Mouse (Mus musculus): ENCODE measurements at regions not wholly inside any gene's neighbourhood (a gene's known extent, or its start where the extent isn't known, plus 50 kb on each side); places are given as distances from the start of the nearest gene placed in this dataset.

DNA sequence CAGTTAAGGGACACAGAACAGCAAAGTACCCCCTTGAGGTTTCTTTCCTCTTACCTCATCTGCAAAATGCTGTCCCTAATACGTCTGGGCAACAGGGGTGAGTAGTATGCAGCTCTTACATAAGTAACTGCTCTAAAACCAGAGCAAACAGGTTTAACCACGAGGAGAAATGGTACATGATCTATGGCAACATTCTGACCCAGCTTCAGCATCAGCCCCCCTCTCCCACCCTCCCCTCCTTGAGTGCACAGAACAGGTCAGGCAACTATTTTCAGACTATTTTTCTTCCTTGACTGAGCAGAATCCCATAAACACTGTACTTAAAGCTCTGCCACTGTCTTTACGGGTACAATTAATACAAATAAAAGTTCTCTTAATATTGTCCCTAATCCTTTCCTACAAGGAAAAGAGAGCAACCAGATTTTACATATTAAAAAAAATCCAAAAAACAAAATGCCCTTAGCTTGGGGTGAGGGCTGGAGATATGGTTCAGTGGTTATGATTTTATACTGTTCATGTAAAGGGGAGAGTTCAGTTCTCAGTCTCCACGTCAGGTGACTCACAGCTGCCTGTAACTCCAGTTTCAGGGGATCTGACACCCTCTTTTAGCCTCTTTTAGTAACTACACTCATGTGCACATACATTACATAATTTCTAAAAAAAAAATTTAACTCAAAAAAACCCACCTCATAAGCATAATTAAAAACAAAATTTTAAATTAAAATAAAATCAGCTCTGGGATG lies 69.1 kb upstream of the Spdye4c start:
- no peak for TF ChIP-seq EP300 (IDR thresholded peaks at IDR 0.05; ENCODE audit: low read depth)
- no peak for TF ChIP-seq CTCF (IDR thresholded peaks at IDR 0.05; ENCODE audit: low read depth)
- Histone ChIP-seq H3K4me1 (ENCODE audit: insufficient read depth) (no peaks in the 10 kb centered on the region), H3K9me3 (ENCODE audit: low read length) (no peaks in the 10 kb centered on the region), H3K27me3 (ENCODE audit: insufficient read depth, low read length) (no peaks in the 10 kb centered on the region), H3K27ac (ENCODE audit: low read depth) (no peak overlapping the region), H3K4me2 (ENCODE audit: low read depth, low read length) (no peak overlapping the region), H3K4me3 (ENCODE audit: low read depth, low read length) (no peak overlapping the region), H3K36me3 (replicated peaks; ENCODE audit: insufficient read depth, low read length) (no peaks in the 10 kb centered on the region), H3K9ac (replicated peaks) (no peak overlapping the region)
- DNase-seq (no peak), ATAC-seq (no peak)
- WGBS (ENCODE audit: insufficient replicate concordance), result 64% methylated on average over 4 of the region's 4 CpGs

DNA sequence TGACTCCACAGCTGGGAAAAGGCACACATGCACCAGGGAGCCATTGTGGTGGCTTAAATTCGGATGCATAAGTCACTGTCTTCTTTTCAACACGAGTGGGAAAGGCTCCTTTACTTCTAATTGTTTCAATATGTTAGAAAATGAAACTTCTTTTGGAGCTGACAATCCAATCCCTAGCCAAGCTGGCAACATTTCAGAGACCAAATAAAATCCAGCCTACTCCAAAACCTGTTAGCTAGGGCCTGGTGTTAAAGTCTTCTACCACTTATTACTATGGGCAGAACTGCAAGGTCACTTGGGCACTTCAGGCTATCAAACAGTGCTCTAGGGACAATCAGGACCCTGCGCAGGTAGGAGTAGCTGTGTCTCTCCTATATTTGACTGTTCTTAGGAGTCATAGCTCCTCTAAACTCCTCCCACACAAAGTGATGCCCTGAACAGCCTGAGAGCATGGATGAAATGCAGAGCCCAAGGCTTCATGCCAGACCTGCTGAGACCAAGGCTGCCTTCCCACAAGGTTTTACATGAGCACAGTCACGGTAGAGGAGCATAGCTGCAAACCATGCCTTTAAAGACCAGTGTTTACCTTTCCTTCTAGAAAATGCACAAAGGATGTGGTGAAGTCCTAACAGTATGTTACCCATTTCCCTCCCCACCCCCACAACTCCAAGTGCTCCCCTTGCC lies 67.4 kb upstream of the Spdye4c start:
- DNase-seq (no peak), ATAC-seq (no peak)
- TF ChIP-seq EP300 (IDR thresholded peaks at IDR 0.05; ENCODE audit: low read depth) (no peak), CTCF (IDR thresholded peaks at IDR 0.05; ENCODE audit: low read depth) (no peak)
- H3K27ac ChIP-seq (ENCODE audit: low read depth), result no peak overlapping the region
- no peaks in the 10 kb centered on the region for H3K27me3 ChIP-seq (ENCODE audit: insufficient read depth, low read length)
- no peaks in the 10 kb centered on the region for H3K9me3 ChIP-seq (ENCODE audit: low read length)
- H3K4me2 ChIP-seq (ENCODE audit: low read depth, low read length), result no peak overlapping the region
- H3K36me3 ChIP-seq (replicated peaks; ENCODE audit: insufficient read depth, low read length), result no peaks in the 10 kb centered on the region
- WGBS (ENCODE audit: insufficient replicate concordance), result 68% methylated on average over 4 of the region's 4 CpGs
- H3K9ac ChIP-seq (replicated peaks), result no peak overlapping the region
- H3K4me1 ChIP-seq (ENCODE audit: insufficient read depth), result no peaks in the 10 kb centered on the region
- no peak overlapping the region for H3K4me3 ChIP-seq (ENCODE audit: low read depth, low read length)

DNA sequence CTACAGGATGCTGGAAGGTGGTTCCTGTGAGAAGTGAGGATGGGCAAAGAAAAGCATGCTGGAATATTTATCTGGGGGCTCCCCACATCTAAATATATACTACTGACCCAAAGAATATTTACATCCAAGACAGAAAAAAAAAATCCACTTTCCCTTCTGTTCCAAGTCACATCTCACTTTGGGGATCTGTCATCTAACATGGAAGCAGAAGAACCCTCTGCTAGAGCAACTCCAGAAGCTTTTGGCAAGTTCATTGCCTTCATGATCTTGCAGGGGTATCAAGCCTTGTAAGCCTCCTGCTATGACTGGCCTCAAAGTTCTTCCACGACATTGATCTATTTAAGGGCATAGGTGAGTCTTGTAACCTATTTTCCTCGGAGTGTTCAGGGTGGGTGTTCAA lies 64.9 kb upstream of the Spdye4c start:
- 57% methylated on average over 2 of the region's 2 CpGs for WGBS (ENCODE audit: insufficient replicate concordance)
- no peak for DNase-seq

DNA sequence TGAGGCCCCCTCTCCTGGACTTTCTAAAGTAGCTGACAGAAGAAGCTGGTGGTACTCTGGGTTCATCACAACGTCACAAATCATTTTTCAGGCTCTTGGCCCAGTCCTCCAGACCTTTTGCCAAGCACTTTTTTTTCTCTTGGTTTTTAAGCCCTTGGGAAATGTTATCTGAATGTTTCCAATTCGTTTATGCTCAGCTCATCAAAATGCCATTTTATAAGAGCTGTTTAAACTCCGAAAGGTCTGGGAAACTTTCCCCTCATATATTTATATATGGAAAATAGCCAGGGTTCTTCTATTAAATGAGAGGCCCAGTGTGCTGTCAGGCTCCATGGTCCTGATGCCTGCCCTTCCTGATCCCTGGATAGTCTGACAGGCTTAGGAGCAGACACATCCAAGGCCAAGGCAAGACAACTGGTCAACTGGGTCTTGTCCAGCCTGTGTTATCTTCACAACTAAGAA lies 64.1 kb upstream of the Spdye4c start:
- no peak overlapping the region for H3K9ac ChIP-seq (replicated peaks)
- no peaks in the 10 kb centered on the region for H3K27me3 ChIP-seq (ENCODE audit: insufficient read depth, low read length)
- TF ChIP-seq EP300 (IDR thresholded peaks at IDR 0.05; ENCODE audit: low read depth) (no peak), CTCF (IDR thresholded peaks at IDR 0.05; ENCODE audit: low read depth) (no peak)
- no peaks in the 10 kb centered on the region for H3K36me3 ChIP-seq (replicated peaks; ENCODE audit: insufficient read depth, low read length)
- ATAC-seq (no peak), DNase-seq (no peak)
- no peak overlapping the region for H3K4me2 ChIP-seq (ENCODE audit: low read depth, low read length)
- no peaks in the 10 kb centered on the region for H3K9me3 ChIP-seq (ENCODE audit: low read length)
- no peaks in the 10 kb centered on the region for H3K4me1 ChIP-seq (ENCODE audit: insufficient read depth)
- 59% methylated on average over 3 of the region's 3 CpGs for WGBS (ENCODE audit: insufficient replicate concordance)
- H3K4me3 ChIP-seq (ENCODE audit: low read depth, low read length), result no peak overlapping the region
- no peak overlapping the region for H3K27ac ChIP-seq (ENCODE audit: low read depth)

More for the DNA sequence above, 64.9 kb upstream of the Spdye4c start:
- Histone ChIP-seq H3K9me3 (ENCODE audit: low read length) (no peaks in the 10 kb centered on the region), H3K4me1 (ENCODE audit: insufficient read depth) (no peaks in the 10 kb centered on the region), H3K27ac (ENCODE audit: low read depth) (no peak overlapping the region), H3K9ac (replicated peaks) (no peak overlapping the region), H3K27me3 (ENCODE audit: insufficient read depth, low read length) (no peaks in the 10 kb centered on the region), H3K36me3 (replicated peaks; ENCODE audit: insufficient read depth, low read length) (no peaks in the 10 kb centered on the region), H3K4me3 (ENCODE audit: low read depth, low read length) (no peak overlapping the region), H3K4me2 (ENCODE audit: low read depth, low read length) (no peak overlapping the region)
- ATAC-seq, result no peak
- no peak for TF ChIP-seq CTCF (IDR thresholded peaks at IDR 0.05; ENCODE audit: low read depth)
- TF ChIP-seq EP300 (IDR thresholded peaks at IDR 0.05; ENCODE audit: low read depth), result no peak

DNA sequence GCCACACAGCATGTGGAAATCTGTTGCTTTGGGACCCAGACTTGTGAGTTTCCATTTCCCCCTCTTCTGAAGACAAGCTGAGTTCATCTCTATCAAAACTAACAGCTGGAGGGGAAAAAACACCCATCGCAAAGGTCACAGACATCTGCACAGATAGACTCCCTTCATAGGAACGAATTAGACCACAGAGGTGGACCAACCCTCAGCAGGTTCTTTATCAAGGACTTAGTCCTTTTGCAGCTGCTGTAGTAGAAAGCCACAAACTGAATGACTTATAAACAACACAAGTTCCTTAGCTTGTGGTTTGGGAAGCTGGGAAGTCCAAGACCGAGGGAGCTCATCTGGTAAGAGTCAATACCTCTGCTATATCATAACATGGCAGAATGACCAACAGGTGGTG lies 54.7 kb upstream of the Spdye4c start:
- H3K9me3 ChIP-seq (ENCODE audit: low read length), result no peaks in the 10 kb centered on the region
- H3K4me3 ChIP-seq (ENCODE audit: low read depth, low read length), result no peak overlapping the region
- DNase-seq (no peak), ATAC-seq (no peak)
- no peak overlapping the region for H3K4me2 ChIP-seq (ENCODE audit: low read depth, low read length)
- 59% methylated on average over 3 of the region's 3 CpGs for WGBS (ENCODE audit: insufficient replicate concordance)
- no peaks in the 10 kb centered on the region for H3K4me1 ChIP-seq (ENCODE audit: insufficient read depth)
- no peak overlapping the region for H3K9ac ChIP-seq (replicated peaks)
- TF ChIP-seq EP300 (IDR thresholded peaks at IDR 0.05; ENCODE audit: low read depth) (no peak), CTCF (IDR thresholded peaks at IDR 0.05; ENCODE audit: low read depth) (no peak)
- H3K36me3 ChIP-seq (replicated peaks; ENCODE audit: insufficient read depth, low read length), result no peaks in the 10 kb centered on the region
- no peaks in the 10 kb centered on the region for H3K27me3 ChIP-seq (ENCODE audit: insufficient read depth, low read length)
- H3K27ac ChIP-seq (ENCODE audit: low read depth), result no peak overlapping the region

DNA sequence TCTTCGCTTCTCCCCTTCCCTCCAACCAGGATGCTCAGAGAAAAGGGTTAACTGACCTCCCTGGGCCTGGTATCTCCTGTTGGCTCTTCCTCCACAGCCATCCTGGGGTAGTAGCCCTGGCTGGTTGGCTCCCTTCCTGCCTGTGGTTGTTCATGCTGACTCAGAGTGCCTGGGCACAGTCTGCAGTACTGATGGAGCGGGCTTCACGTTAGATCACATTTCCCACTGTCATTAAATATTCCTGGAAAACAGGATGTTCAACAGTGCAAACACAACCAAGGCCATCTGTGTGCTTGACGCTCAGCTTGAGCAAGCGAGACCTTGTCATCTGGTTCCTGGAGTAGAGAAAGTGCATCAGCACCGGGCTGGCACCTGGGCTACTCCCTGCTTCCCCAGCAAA lies 53.6 kb upstream of the Spdye4c start:
- no peaks in the 10 kb centered on the region for H3K9me3 ChIP-seq (ENCODE audit: low read length)
- no peak overlapping the region for H3K27ac ChIP-seq (ENCODE audit: low read depth)
- H3K4me2 ChIP-seq (ENCODE audit: low read depth, low read length), result no peak overlapping the region
- no peak for ATAC-seq
- H3K4me1 ChIP-seq (ENCODE audit: insufficient read depth), result no peaks in the 10 kb centered on the region
- H3K9ac ChIP-seq (replicated peaks), result no peak overlapping the region
- TF ChIP-seq CTCF (IDR thresholded peaks at IDR 0.05; ENCODE audit: low read depth) (no peak), EP300 (IDR thresholded peaks at IDR 0.05; ENCODE audit: low read depth) (no peak)
- H3K36me3 ChIP-seq (replicated peaks; ENCODE audit: insufficient read depth, low read length), result no peaks in the 10 kb centered on the region
- no peaks in the 10 kb centered on the region for H3K27me3 ChIP-seq (ENCODE audit: insufficient read depth, low read length)
- WGBS (ENCODE audit: insufficient replicate concordance), result 60% methylated on average over 6 of the region's 6 CpGs
- no peak overlapping the region for H3K4me3 ChIP-seq (ENCODE audit: low read depth, low read length)
- DNase-seq, result no peak
